Mouse (Mus musculus) megakaryocyte-erythroid progenitor cell, adult 5 weeks (primary cell): ENCODE measurements around the gene Glo1. TPM values are rescaled to one million over a fixed set of nuclear protein-coding genes. Genes with fewer than 3 reads are reported as not detected.

ENCODE experiments used
- polyA plus RNA-seq: library from polyadenylated mRNA; stranded (reverse); fragments of >175 nt; gene quantifications from 2 replicates; pipeline ENCODE4 v1.2.3, GENCODE M21; 2012

Glo1 gene
- polyA plus RNA-seq = 19.7 and 21.3 TPM in 2 replicates

GRCm38 (mm10) chr17:30626719-30627118 is at the start of gene Glo1:
Glo1 (minus strand) TSS chr17:30626871.

GRCm38 (mm10) chr17:30624132-30624531 is 2.5 kb downstream of the Glo1 start, which contains the start of gene Dnah8:
Dnah8 (plus strand) TSS chr17:30624354.

GRCm38 (mm10) chr17:30575941-30576773 is 50.5 kb downstream of the Glo1 start, which contains the start of gene Btbd9:
Btbd9 (minus strand) TSS chr17:30576488.

Other genes with a start within 250 kb of the Glo1 start
- 64.8 and 74.8 TPM in 2 replicates for gene Btbd9, start 50.4 kb downstream of the Glo1 start, polyA plus RNA-seq
- gene Dnah8, start 2.5 kb downstream of the Glo1 start, polyA plus RNA-seq = 6.2 and 6.6 TPM in 2 replicates